Mouse (Mus musculus) NIH3T3 (cell line): ENCODE results near the gene Uqcr11.

Experiments used
- DNase-seq: peaks from one replicate; pipeline ENCODE4 v3.0.0-alpha.2; 2012; ENCODE audit warnings: low read depth

Gene Uqcr11

GRCm38 (mm10) chr10:80431570-80432386, 25.1 kb upstream of the Uqcr11 start:
- DNase-seq = peak; percentile 24

- DNase-seq = no peak
Measured at GRCm38 (mm10) chr10:80430375-80430980, 23.8 kb upstream of the Uqcr11 start.

- no peak for DNase-seq
Measured at GRCm38 (mm10) chr10:80429800-80430199, 23.2 kb upstream of the Uqcr11 start.

- no peak for DNase-seq
Measured at GRCm38 (mm10) chr10:80425041-80425440, 18.4 kb upstream of the Uqcr11 start.

GRCm38 (mm10) chr10:80423562-80423961, 16.9 kb upstream of the Uqcr11 start:
- DNase-seq = peak; percentile 58

- DNase-seq = no peak
Measured at GRCm38 (mm10) chr10:80421651-80422472, 15.2 kb upstream of the Uqcr11 start.

- DNase-seq = no peak
Measured at GRCm38 (mm10) chr10:80421208-80421607, 14.6 kb upstream of the Uqcr11 start.

GRCm38 (mm10) chr10:80420729-80421128, 14.1 kb upstream of the Uqcr11 start:
- no peak for DNase-seq

GRCm38 (mm10) chr10:80419419-80419818, 12.8 kb upstream of the Uqcr11 start:
- DNase-seq = no peak

GRCm38 (mm10) chr10:80418311-80418710, 11.7 kb upstream of the Uqcr11 start:
- peak; percentile 69 for DNase-seq

GRCm38 (mm10) chr10:80417841-80418240, 11.2 kb upstream of the Uqcr11 start:
- no peak for DNase-seq

GRCm38 (mm10) chr10:80417371-80417770, 10.7 kb upstream of the Uqcr11 start:
- no peak for DNase-seq

GRCm38 (mm10) chr10:80415566-80415965, 8.9 kb upstream of the Uqcr11 start:
- no peak for DNase-seq

GRCm38 (mm10) chr10:80412656-80413541, 6.3 kb upstream of the Uqcr11 start:
- DNase-seq = peak; percentile 25

GRCm38 (mm10) chr10:80407924-80408323, 1.3 kb upstream of the Uqcr11 start:
- DNase-seq = no peak

GRCm38 (mm10) chr10:80405481-80406173, 1.0 kb downstream of the Uqcr11 start:
- peak; percentile 21 for DNase-seq

- DNase-seq = peak; percentile 63
Measured at GRCm38 (mm10) chr10:80403044-80403692, 3.5 kb downstream of the Uqcr11 start.

- no peak for DNase-seq
Measured at GRCm38 (mm10) chr10:80400704-80401161, 5.9 kb downstream of the Uqcr11 start.

GRCm38 (mm10) chr10:80399973-80400703, 6.5 kb downstream of the Uqcr11 start:
- DNase-seq = no peak
